Mouse (Mus musculus) cerebellum, adult 2 months (tissue): ENCODE measurements around the gene Arsg.

Source experiments
- CTCF ChIP-seq: fragments of 200-500 bp; IDR thresholded peaks from 2 replicates; pipeline ENCODE4 v1.5.1; 2011; ENCODE audit warnings: low read depth, mild to moderate bottlenecking, control low read depth, low read length, moderate library complexity, borderline replicate concordance; ENCODE audit not compliant: insufficient read depth
- POLR2A ChIP-seq: fragments of 200-500 bp; IDR thresholded peaks from 2 replicates; pipeline ENCODE4 v1.6.1; 2011; ENCODE audit warnings: low read length, control low read depth, borderline replicate concordance; ENCODE audit not compliant: insufficient read depth

GRCm38 (mm10) chr11:109445438-109446035 lies 27.6 kb upstream of the Arsg start:
- TF ChIP-seq CTCF = peak; percentile 79
- no peak for TF ChIP-seq POLR2A
